Mouse (Mus musculus) neural tube, embryonic 15.5 days (tissue): Measurements from ENCODE around the gene Twf2. TPM values are rescaled to one million over a fixed set of nuclear protein-coding genes. Genes with fewer than 3 reads are reported as not detected.

Experiments
- ATAC-seq: fragments of 200-750 bp; cut with Nextera tagmentation; 2 replicates; pipeline ENCODE4 v1.8.0; 2017; ENCODE audit warnings: mild to moderate bottlenecking, moderate TSS enrichment, moderate library complexity; ENCODE audit not compliant: low FRiP score
- H3K27ac ChIP-seq: fragments of 300-500 bp; sonication (generic); replicated peaks from 2 replicates; pipeline ENCODE4 v1.5.1; 2015; ENCODE audit warnings: mild to moderate bottlenecking, inconsistent platforms
- H3K27me3 ChIP-seq: fragments of 300-500 bp; sonication (generic); replicated peaks from 2 replicates; pipeline ENCODE4 v1.6.1; 2015; ENCODE audit warnings: inconsistent platforms
- H3K36me3 ChIP-seq: fragments of 300-500 bp; sonication (generic); 2 replicates; pipeline ENCODE4 v1.6.1; 2015; ENCODE audit warnings: inconsistent platforms
- H3K4me1 ChIP-seq: fragments of 300-500 bp; sonication (generic); 2 replicates; pipeline ENCODE4 v1.6.1; 2015; ENCODE audit warnings: inconsistent platforms
- H3K4me2 ChIP-seq: fragments of 300-500 bp; sonication (generic); 2 replicates; pipeline ENCODE4 v1.6.1; 2015; ENCODE audit warnings: inconsistent platforms, mild to moderate bottlenecking, moderate library complexity
- H3K4me3 ChIP-seq: fragments of 300-500 bp; sonication (generic); replicated peaks from 2 replicates; pipeline ENCODE4 v1.5.1; 2015; ENCODE audit warnings: mild to moderate bottlenecking, inconsistent platforms
- H3K9ac ChIP-seq: fragments of 300-500 bp; sonication (generic); replicated peaks from 2 replicates; pipeline ENCODE4 v1.6.1; 2015; ENCODE audit warnings: mild to moderate bottlenecking, inconsistent platforms
- H3K9me3 ChIP-seq: fragments of 300-500 bp; sonication (generic); replicated peaks from 2 replicates; pipeline ENCODE4 v1.6.1; 2016; ENCODE audit warnings: inconsistent platforms
- WGBS: fragments of 180-500 bp; shearing (Covaris S2); methylation state at CpG from one replicate; pipeline ENCODE4 v1.1.7; 2015; ENCODE audit warnings: mixed read lengths; 5-methylcytosine and 5-hydroxymethylcytosine counted together
- microRNA counts: library from miRNA; unstranded; fragments of <30 nt; microRNA quantifications from one replicate; lab custom pipeline; 2016
- microRNA-seq: library from miRNA; unstranded; fragments of <30 nt; microRNA quantifications from one replicate; pipeline ENCODE4, GENCODE M21; 2017
- polyA plus RNA-seq: library from polyadenylated mRNA; unstranded; fragments of >200 nt; fragmentation: Nextera tagmentation; extraction: Ambion mirVana; gene quantifications from 2 replicates; pipeline ENCODE4 v1.2.1, GENCODE M21; 2015

Twf2 gene
- polyA plus RNA-seq, 1 experiment from 2014 or later: 48.1 TPM

DNA sequence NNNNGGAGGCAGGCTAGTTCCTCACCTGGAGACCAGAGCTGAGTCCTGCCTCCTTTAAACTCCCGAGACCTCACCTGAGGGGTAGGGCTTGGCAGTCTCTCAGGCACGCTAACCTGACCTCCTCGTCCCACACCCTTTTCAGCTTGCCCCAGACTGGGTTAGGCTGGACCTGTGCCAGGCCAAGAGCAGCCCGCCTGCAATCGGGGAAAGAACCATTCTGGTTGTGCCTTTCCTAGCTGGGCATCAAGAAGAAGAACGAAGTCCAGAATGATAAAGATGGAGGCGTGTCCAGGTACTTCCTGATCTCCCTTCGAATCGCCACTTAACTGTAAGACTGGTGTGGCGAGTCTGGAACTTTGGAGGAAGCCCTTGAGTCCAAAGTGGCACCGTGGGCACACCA lies 46.6 kb downstream of the Twf2 start:
- WGBS: 92% methylated on average over 11 of the region's 11 CpGs
- peaks cover 37% of the 10 kb centered on the region for H3K4me1 ChIP-seq
- no peak overlapping the region for H3K27ac ChIP-seq
- no peaks in the 10 kb centered on the region for H3K36me3 ChIP-seq
- no peak overlapping the region for H3K9ac ChIP-seq
- no peaks in the 10 kb centered on the region for H3K27me3 ChIP-seq
- no peaks in the 10 kb centered on the region for H3K9me3 ChIP-seq
- no peak overlapping the region for H3K4me2 ChIP-seq
- no peak overlapping the region for H3K4me3 ChIP-seq
- no peak for ATAC-seq

DNA sequence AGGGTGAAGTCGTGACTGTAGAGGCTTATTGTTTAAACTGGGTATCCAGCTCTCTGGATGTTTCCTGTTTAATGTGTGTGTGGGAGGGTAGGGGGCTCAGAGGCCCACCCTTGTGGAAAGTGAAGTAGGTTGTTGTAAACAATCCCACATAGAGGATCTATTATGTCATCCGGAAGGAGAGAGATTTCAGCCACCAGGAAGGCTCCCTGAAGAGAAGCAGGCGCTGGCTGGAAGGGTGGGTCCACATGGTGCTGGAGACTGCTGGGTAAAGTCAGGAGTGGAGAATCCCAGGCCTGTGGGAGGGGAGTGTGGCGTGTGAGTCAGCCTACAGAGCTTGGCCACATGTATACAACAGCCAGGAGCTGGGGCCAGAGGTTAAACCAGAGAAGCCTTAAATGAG lies 47.3 kb downstream of the Twf2 start:
- WGBS: 61% methylated on average over 4 of the region's 4 CpGs
- Histone ChIP-seq H3K4me3 (no peak overlapping the region), H3K9me3 (no peaks in the 10 kb centered on the region), H3K27ac (no peak overlapping the region), H3K36me3 (no peaks in the 10 kb centered on the region), H3K27me3 (no peaks in the 10 kb centered on the region), H3K4me2 (no peak overlapping the region), H3K9ac (no peak overlapping the region), H3K4me1 (peaks cover 35% of the 10 kb centered on the region)
- no peak for ATAC-seq

GRCm38 (mm10) chr9:106251066-106251465 lies 48.2 kb downstream of the Twf2 start:
- Histone ChIP-seq H3K9me3 (no peaks in the 10 kb centered on the region), H3K4me2 (no peak overlapping the region), H3K27me3 (no peaks in the 10 kb centered on the region), H3K27ac (no peak overlapping the region), H3K36me3 (no peaks in the 10 kb centered on the region), H3K4me3 (no peak overlapping the region), H3K9ac (no peak overlapping the region), H3K4me1 (peaks cover 32% of the 10 kb centered on the region)
- 80% methylated on average over 8 of the region's 8 CpGs for WGBS
- ATAC-seq: no peak

DNA sequence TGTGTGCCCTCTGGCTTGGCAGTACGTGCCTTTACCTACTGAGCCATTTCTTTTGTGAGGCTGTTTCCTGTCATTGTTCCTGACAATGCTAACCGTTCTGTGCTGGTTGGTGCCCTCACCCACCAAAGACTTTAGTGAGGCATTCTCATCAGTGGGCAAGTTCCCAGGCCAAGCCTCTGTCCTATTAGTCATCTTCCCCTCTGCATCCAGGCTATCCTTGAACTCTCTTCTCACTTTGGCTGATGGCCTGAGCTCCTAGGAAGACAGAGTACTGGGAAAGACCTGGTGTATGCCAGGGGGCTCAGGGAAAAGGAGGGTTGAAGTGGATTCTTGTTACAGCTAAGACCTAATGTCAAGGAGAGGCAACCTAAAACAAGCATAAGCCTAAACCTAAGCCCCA lies 51.1 kb downstream of the Twf2 start:
- no peaks in the 10 kb centered on the region for H3K27me3 ChIP-seq
- H3K9ac ChIP-seq: no peak overlapping the region
- ATAC-seq: no peak
- no peak overlapping the region for H3K27ac ChIP-seq
- no peak overlapping the region for H3K4me3 ChIP-seq
- H3K4me2 ChIP-seq: no peak overlapping the region
- 68% methylated on average over 2 of the region's 2 CpGs for WGBS
- no peaks in the 10 kb centered on the region for H3K9me3 ChIP-seq
- H3K36me3 ChIP-seq: no peaks in the 10 kb centered on the region
- H3K4me1 ChIP-seq: peaks cover 9% of the 10 kb centered on the region

- Histone ChIP-seq H3K36me3 (no peaks in the 10 kb centered on the region), H3K9me3 (no peaks in the 10 kb centered on the region), H3K4me2 (no peak overlapping the region), H3K4me3 (no peak overlapping the region), H3K4me1 (no peaks in the 10 kb centered on the region), H3K27me3 (no peaks in the 10 kb centered on the region), H3K27ac (no peak overlapping the region), H3K9ac (no peak overlapping the region)
- no peak for ATAC-seq
- WGBS: 87% methylated on average over 4 of the region's 4 CpGs
Measured at GRCm38 (mm10) chr9:106258412-106258811, 55.5 kb downstream of the Twf2 start.

DNA sequence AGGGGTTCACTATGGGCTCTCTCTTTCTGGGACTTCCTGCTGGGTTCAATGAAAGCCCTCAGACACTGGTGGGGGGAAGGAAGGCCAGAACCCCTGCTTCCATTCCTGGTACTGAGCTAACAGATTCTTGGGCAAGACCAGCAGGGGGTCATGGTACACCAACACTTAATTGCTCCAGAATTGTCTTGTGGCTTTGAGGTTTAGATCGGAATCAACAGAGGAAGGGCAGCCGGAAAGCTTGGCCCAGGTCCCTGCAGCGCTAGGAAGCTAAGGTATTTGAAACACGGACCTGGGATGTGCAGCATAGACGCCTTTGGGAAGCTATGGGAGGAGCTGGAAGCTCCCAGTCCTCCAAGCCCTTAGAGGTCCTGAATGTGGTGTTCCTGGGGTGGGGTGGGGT lies 56.1 kb downstream of the Twf2 start:
- Histone ChIP-seq H3K4me3 (no peak overlapping the region), H3K27ac (no peak overlapping the region), H3K9me3 (no peaks in the 10 kb centered on the region), H3K4me1 (no peaks in the 10 kb centered on the region), H3K4me2 (no peak overlapping the region), H3K27me3 (no peaks in the 10 kb centered on the region), H3K9ac (no peak overlapping the region), H3K36me3 (no peaks in the 10 kb centered on the region)
- ATAC-seq: no peak
- 57% methylated on average over 5 of the region's 5 CpGs for WGBS

GRCm38 (mm10) chr9:106261058-106261457 lies 58.1 kb downstream of the Twf2 start:
- no peaks in the 10 kb centered on the region for H3K27me3 ChIP-seq
- H3K4me1 ChIP-seq: no peaks in the 10 kb centered on the region
- H3K27ac ChIP-seq: no peak overlapping the region
- no peak overlapping the region for H3K4me2 ChIP-seq
- ATAC-seq: no peak
- 85% methylated on average over 6 of the region's 6 CpGs for WGBS
- no peaks in the 10 kb centered on the region for H3K36me3 ChIP-seq
- no peaks in the 10 kb centered on the region for H3K9me3 ChIP-seq
- H3K9ac ChIP-seq: no peak overlapping the region
- H3K4me3 ChIP-seq: no peak overlapping the region

DNA sequence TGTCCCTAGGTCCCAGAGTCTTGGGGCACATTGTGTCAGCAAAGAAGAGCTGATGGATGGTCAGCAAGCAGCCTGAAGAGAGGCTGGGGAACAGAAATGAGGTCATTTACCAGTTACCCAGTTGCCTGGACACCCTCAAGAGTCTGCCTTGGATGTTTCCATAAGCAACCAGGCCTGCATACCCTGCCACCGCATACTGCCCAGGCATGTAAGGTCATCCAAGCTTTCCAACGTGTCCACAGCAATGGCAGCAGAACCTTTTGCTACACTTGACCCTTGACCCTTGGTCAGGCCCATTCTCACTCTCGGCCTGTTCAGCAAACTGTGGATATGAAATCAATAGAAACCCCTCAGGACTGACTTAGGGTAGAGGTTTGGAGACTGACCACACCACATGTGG lies 58.6 kb downstream of the Twf2 start:
- Histone ChIP-seq H3K4me1 (no peaks in the 10 kb centered on the region), H3K9me3 (no peaks in the 10 kb centered on the region), H3K36me3 (no peaks in the 10 kb centered on the region), H3K4me2 (no peak overlapping the region), H3K27ac (no peak overlapping the region), H3K4me3 (no peak overlapping the region), H3K27me3 (no peaks in the 10 kb centered on the region), H3K9ac (no peak overlapping the region)
- ATAC-seq: no peak
- WGBS: 80% methylated on average over 3 of the region's 3 CpGs

GRCm38 (mm10) chr9:106262075-106262474 lies 59.2 kb downstream of the Twf2 start:
- no peaks in the 10 kb centered on the region for H3K36me3 ChIP-seq
- no peak overlapping the region for H3K27ac ChIP-seq
- H3K4me1 ChIP-seq: no peaks in the 10 kb centered on the region
- 89% methylated on average over 3 of the region's 3 CpGs for WGBS
- no peak overlapping the region for H3K9ac ChIP-seq
- ATAC-seq: no peak
- no peaks in the 10 kb centered on the region for H3K27me3 ChIP-seq
- H3K9me3 ChIP-seq: no peaks in the 10 kb centered on the region
- H3K4me2 ChIP-seq: no peak overlapping the region
- H3K4me3 ChIP-seq: no peak overlapping the region

DNA sequence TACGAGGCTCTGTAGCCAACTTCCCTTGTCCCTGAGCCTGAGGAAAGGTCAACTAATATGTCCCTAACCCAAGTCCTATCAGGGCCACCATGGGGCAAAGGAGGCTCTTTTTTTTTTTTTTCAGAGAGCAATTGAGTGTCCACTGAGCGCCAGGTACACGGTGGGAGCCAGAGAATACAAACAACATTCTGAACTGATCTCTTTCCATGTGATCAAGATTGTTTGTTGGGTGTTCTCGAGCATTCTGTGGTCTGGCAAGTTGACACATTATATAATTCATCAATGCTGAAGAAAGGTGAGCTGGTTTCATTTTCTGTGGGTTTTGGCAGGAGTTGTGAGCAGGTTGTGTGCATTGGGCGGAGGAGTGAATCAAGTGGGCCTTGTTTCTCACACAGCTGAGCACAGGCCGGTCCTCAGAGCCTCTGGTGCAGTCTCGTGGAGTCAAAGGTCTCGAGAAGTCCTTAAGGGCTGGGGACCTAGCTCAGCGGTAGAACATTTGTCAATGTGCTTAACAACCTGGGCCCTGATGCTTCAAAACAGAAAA lies 60.5 kb downstream of the Twf2 start:
- 82% methylated on average over 9 of the region's 9 CpGs for WGBS
- H3K4me3 ChIP-seq: no peak overlapping the region
- no peak overlapping the region for H3K27ac ChIP-seq
- H3K9me3 ChIP-seq: no peaks in the 10 kb centered on the region
- H3K4me1 ChIP-seq: no peaks in the 10 kb centered on the region
- H3K9ac ChIP-seq: no peak overlapping the region
- H3K27me3 ChIP-seq: no peaks in the 10 kb centered on the region
- no peak for ATAC-seq
- H3K36me3 ChIP-seq: no peaks in the 10 kb centered on the region
- H3K4me2 ChIP-seq: no peak overlapping the region

MicroRNAs encoded within 50 kb of the gene (microRNA counts, 519-probe panel; counts per million panel counts)
- 4,457 counts per million, percentile 98 among the panel's probes with 10 or more counts for microRNA mmu-let-7g (lab: Ali Mortazavi, UCI)

Small RNA genes within 50 kb of the gene (microRNA-seq; reads per million reads assigned to microRNA genes)
- gene Mir135a-1: 182 reads per million, percentile 61 among the genes with 10 or more reads in this experiment
- 38,639 reads per million, percentile 99 among the genes with 10 or more reads in this experiment for gene Mirlet7g

Other genes with a start within 250 kb of the Twf2 start
- 0.04 and 0.17 TPM in 2 replicates for gene Col6a5, start 242.5 kb upstream of the Twf2 start, polyA plus RNA-seq
- 1.2 and 3.5 TPM in 2 replicates for gene Col6a4, start 106.3 kb upstream of the Twf2 start, polyA plus RNA-seq
- gene Glyctk, start 45.0 kb upstream of the Twf2 start, polyA plus RNA-seq: 2.3 and 2.7 TPM in 2 replicates
- gene Wdr82, start 32.2 kb upstream of the Twf2 start, polyA plus RNA-seq: 28.6 and 32.1 TPM in 2 replicates
- gene Ppm1m, start 3.4 kb upstream of the Twf2 start, polyA plus RNA-seq: 16.9 and 20.5 TPM in 2 replicates
- gene Tlr9, start 19.5 kb downstream of the Twf2 start, polyA plus RNA-seq: 0.05 TPM in 1 of 2 replicates, not detected in the other
- 105 and 107 TPM in 2 replicates for gene Alas1, start 45.5 kb downstream of the Twf2 start, polyA plus RNA-seq
- gene Poc1a, start 78.0 kb downstream of the Twf2 start, polyA plus RNA-seq: 7.0 and 13.3 TPM in 2 replicates
- gene Dusp7, start 165.5 kb downstream of the Twf2 start, polyA plus RNA-seq: 13.9 and 16.4 TPM in 2 replicates
- 656 and 712 TPM in 2 replicates for gene Rpl29, start 226.3 kb downstream of the Twf2 start, polyA plus RNA-seq
- gene Acy1, start 235.2 kb downstream of the Twf2 start, polyA plus RNA-seq: 20.5 and 24.9 TPM in 2 replicates
- gene Abhd14b, start 244.4 kb downstream of the Twf2 start, polyA plus RNA-seq: 10.0 and 13.6 TPM in 2 replicates
- 73.2 and 77.0 TPM in 2 replicates for gene Abhd14a, start 244.6 kb downstream of the Twf2 start, polyA plus RNA-seq